Mouse (Mus musculus): Measurements from ENCODE around the gene Agtr1a.

Agtr1a gene

GRCm38 (mm10) chr13:30336148-30336801 is at the start of gene Agtr1a:
TSS of gene Agtr1a (plus strand) at chr13:30336441.
- peak; percentile 84 for DNase-seq

- DNase-seq: no peak
Observed at GRCm38 (mm10) chr13:30310221-30310620, 26.0 kb upstream of the Agtr1a start.

GRCm38 (mm10) chr13:30324669-30325346 is 11.4 kb upstream of the Agtr1a start:
- DNase-seq: no peak

GRCm38 (mm10) chr13:30331061-30331460 is 5.2 kb upstream of the Agtr1a start:
- no peak for DNase-seq

GRCm38 (mm10) chr13:30331851-30332250 is 4.4 kb upstream of the Agtr1a start:
- no peak for DNase-seq

GRCm38 (mm10) chr13:30332581-30332980 is 3.7 kb upstream of the Agtr1a start:
- no peak for DNase-seq

GRCm38 (mm10) chr13:30334667-30335066 is 1.6 kb upstream of the Agtr1a start:
- peak; percentile 27 for DNase-seq

- DNase-seq: no peak
Observed at GRCm38 (mm10) chr13:30336913-30337312, 672 bp downstream of the Agtr1a start.

GRCm38 (mm10) chr13:30337646-30338045 is 1.4 kb downstream of the Agtr1a start:
- DNase-seq: no peak

GRCm38 (mm10) chr13:30338576-30338975 is 2.3 kb downstream of the Agtr1a start:
- no peak for DNase-seq

- no peak for DNase-seq
Observed at GRCm38 (mm10) chr13:30339927-30340326, 3.7 kb downstream of the Agtr1a start.

- no peak for DNase-seq
Observed at GRCm38 (mm10) chr13:30341987-30342898, 6.0 kb downstream of the Agtr1a start.

- no peak for DNase-seq
Observed at GRCm38 (mm10) chr13:30345427-30345913, 9.2 kb downstream of the Agtr1a start.

GRCm38 (mm10) chr13:30346881-30347280 is 10.6 kb downstream of the Agtr1a start:
- no peak for DNase-seq

- DNase-seq: no peak
Observed at GRCm38 (mm10) chr13:30348306-30348705, 12.1 kb downstream of the Agtr1a start.

GRCm38 (mm10) chr13:30351966-30352365 is 15.7 kb downstream of the Agtr1a start:
- DNase-seq: no peak

- no peak for DNase-seq
Observed at GRCm38 (mm10) chr13:30354991-30355580, 18.8 kb downstream of the Agtr1a start.

GRCm38 (mm10) chr13:30355979-30356378 is 19.7 kb downstream of the Agtr1a start:
- no peak for DNase-seq

- DNase-seq: peak; percentile 33
Observed at GRCm38 (mm10) chr13:30358456-30359168, 22.4 kb downstream of the Agtr1a start.

GRCm38 (mm10) chr13:30359886-30360285 is 23.6 kb downstream of the Agtr1a start:
- no peak for DNase-seq

GRCm38 (mm10) chr13:30361002-30361401 is 24.8 kb downstream of the Agtr1a start:
- DNase-seq: peak; percentile 21

GRCm38 (mm10) chr13:30362048-30362447 is 25.8 kb downstream of the Agtr1a start:
- no peak for DNase-seq

Measured in retina, postnatal 1 day (tissue).